Mouse (Mus musculus) spleen, embryonic (tissue): ENCODE data around the gene Rfesd.

Experiments
- CTCF ChIA-PET: fragments of 350-600 bp; sonication (Branson Sonifier 250); formaldehyde crosslinking; loops from one replicate; lab custom pipeline; 2022; lab: Charles Lee

Rfesd gene

GRCm38 (mm10) chr13:75988096-75988495, 30.4 kb downstream of the Rfesd start:
- CTCF ChIA-PET: interaction anchor here (0.6 kb wide), 1 partner anchor 32 kb away, joined by 13 read pairs; no protein-coding TSS in a partner anchor

- CTCF ChIA-PET: interaction anchor here (0.6 to 0.7 kb wide), 3 partner anchors 39 to 198 kb away, joined by 3 to 11 read pairs (median 6); no protein-coding TSS in a partner anchor
Observed at GRCm38 (mm10) chr13:75981901-75982300, 36.6 kb downstream of the Rfesd start.

DNA sequence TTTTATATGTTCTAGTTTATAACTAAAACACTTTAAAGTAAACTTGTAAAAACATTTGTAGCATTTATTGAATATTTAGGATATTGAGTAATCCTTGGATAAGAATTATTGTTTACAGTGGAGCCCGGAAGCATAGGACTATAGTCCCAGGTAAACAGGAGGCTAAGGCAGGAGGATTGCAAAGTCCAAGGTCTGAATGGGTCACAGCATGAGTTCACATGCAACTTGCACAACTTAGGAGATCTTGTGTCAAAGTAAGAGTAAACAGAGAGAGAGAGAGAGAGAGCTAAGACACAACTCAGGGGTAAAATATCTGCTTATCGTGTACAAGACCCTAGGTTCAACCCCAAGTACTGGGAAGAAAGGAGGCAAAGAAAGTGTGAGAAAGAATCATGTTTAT, 41.9 kb downstream of the Rfesd start:
- CTCF ChIA-PET: no interaction called here

GRCm38 (mm10) chr13:75976218-75976617, 42.3 kb downstream of the Rfesd start:
- CTCF ChIA-PET: no interaction called here

DNA sequence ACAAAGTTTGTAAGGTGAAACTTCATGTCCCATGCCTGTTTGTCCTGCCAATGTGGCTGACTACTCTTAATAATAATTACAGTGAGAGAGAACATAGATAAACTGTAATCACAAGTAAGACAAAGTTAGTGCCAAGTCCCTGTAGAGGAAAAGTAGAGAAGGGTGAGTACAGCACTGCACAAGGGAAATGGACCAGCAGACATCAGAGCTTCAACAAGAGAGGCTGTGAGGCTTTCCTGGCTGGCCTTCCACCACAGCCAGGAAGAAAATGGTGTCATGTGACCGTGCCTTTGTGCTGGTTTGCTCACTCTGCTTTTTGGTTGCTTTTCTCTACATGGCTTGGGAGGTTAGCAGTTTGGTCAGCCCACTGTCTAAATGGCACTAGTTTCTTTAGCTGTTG, 42.9 kb downstream of the Rfesd start:
- CTCF ChIA-PET: no interaction called here

DNA sequence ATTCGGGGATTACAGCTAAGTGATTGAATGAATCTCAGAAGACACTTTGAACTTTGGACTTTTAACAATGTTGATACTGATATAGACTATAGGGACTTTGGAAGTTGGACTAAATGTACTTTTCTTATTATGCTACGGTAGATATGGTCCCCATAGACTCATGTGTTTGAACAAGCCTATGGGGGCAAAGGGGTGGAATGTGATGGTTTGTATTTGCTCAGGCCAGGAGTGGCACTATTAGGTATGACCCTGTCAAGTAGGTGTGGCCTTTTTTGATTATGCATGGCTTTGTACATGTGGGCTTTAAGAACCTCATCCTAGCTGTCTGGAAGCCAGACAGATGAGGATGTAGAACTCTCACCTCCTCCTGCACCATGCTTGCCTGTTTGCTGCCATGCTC, 44.0 kb downstream of the Rfesd start:
- CTCF ChIA-PET: no interaction called here

DNA sequence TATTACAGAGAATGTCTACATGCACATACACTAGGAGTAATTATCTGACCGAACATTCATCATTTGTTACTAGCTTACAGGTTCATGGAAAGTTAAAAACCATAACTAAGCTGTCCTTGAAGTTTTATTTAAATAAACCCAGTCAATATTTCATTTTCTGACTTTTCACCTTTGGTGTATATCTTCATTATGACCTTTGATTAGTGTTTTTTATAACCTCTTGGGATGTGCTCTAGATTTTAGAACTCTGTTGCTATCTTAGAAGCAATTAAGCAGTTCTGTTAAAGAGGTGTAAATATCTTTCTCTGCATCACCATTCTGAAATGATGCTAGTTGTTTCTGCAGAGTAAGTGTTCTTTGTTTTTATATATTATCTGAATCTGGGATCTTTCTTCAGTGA, 51.7 kb downstream of the Rfesd start, which contains the start of gene Spata9:
TSS of gene Spata9 (plus strand) at position 301 of the 400 bp plus-strand sequence.
- CTCF ChIA-PET: no interaction called here

DNA sequence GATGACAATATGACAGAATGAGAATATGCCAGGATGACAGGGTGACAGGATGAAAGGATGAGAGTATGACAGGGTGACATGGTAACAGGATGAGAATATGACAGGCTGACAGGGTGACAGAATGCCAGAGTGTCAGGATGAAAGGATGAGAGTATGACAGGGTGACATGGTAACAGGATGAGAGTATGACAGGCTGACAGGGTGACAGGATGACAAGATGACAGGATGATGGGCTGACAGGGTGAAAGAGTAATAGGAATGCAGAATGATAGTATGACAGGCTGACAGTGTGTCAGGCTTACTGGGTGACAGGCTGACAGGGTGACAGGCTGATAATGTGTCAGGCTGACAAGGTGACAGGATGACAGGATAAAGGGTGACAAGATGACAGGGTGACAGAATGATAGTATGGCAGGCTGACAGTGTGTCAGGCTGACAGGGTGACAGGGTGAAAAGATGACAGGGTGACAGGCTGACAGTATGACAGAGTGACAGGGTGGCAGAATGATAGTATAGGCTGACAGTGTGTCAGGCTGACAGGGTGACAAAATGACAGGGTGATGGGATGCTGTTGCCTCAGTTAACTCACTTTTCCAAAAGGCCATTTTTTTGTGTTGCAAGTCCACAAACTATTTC, 63.0 kb downstream of the Rfesd start:
- CTCF ChIA-PET: no interaction called here
